Mouse (Mus musculus): ENCODE results near the gene Plek2. TPM values are rescaled to one million over a fixed set of nuclear protein-coding genes. Genes with fewer than 3 reads are reported as not detected.

The Plek2 gene
- polyA plus RNA-seq, 1 experiment, result 4.1 TPM

DNA sequence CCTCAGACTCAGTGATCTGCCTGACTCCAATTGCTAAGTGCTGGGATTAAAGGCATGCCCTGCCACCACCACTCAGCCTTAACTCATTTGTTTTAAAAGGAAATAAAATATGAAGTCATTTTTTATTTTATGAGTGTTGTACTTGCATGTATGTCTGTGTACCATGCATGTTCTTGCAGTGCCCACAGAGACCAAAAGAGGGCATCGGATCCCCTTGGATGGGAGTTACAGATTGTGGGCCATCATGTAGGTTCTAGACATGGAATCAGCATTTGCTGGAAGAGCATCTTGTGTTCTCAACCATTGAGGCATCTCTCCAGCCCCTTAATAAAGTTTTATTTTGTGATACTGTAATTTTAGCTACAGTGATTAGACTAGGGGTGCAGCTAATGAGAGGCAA lies 41.3 kb downstream of the Plek2 start:
- no peaks in the 10 kb centered on the region; the same call in 1 of the 2 replicates for H3K4me1 ChIP-seq (ENCODE audit: control insufficient read depth, insufficient read depth, low read length)
- no peak overlapping the region for H3K4me3 ChIP-seq (replicated peaks; ENCODE audit: control insufficient read depth, low read depth, low read length)
- TF ChIP-seq POLR2A (IDR thresholded peaks at IDR 0.05; ENCODE audit: borderline replicate concordance, control insufficient read depth, low read depth, low read length) (no peak), CTCF (IDR thresholded peaks at IDR 0.05; ENCODE audit: control insufficient read depth, insufficient read depth, low read length) (0 out of 2 replicates have a peak, but pooled peaks have one; percentile 23)
- WGBS, result 91% methylated on average over 1 of the region's 1 CpGs
- no peak overlapping the region for H3K27ac ChIP-seq (ENCODE audit: control insufficient read depth, insufficient read depth, low read depth, low read length, poor library complexity)

- Histone ChIP-seq H3K4me3 (replicated peaks; ENCODE audit: control insufficient read depth, low read depth, low read length) (peak overlapping the region; percentile 91), H3K4me1 (ENCODE audit: control insufficient read depth, insufficient read depth, low read length) (no peaks in the 10 kb centered on the region; the same call in 1 of the 2 replicates), H3K27ac (ENCODE audit: control insufficient read depth, insufficient read depth, low read depth, low read length, poor library complexity) (peak overlapping the region; percentile 82)
- under 1% methylated on average over 22 of the region's 22 CpGs for WGBS
- TF ChIP-seq CTCF (IDR thresholded peaks at IDR 0.05; ENCODE audit: control insufficient read depth, insufficient read depth, low read length) (no peak), POLR2A (IDR thresholded peaks at IDR 0.05; ENCODE audit: borderline replicate concordance, control insufficient read depth, low read depth, low read length) (no peak)
Measured at GRCm38 (mm10) chr12:78862254-78862730, 44.5 kb downstream of the Plek2 start.

- Histone ChIP-seq H3K27ac (ENCODE audit: control insufficient read depth, insufficient read depth, low read depth, low read length, poor library complexity) (peak within 1 kb of the TSS; percentile 82), H3K4me1 (ENCODE audit: control insufficient read depth, insufficient read depth, low read length) (no peaks in the 10 kb centered on the region; the same call in 1 of the 2 replicates), H3K4me3 (replicated peaks; ENCODE audit: control insufficient read depth, low read depth, low read length) (peak within 1 kb of the TSS; percentile 91)
- TF ChIP-seq POLR2A (IDR thresholded peaks at IDR 0.05; ENCODE audit: borderline replicate concordance, control insufficient read depth, low read depth, low read length), result peak; percentile 87; the same call in 1 of the 2 replicates
- TF ChIP-seq CTCF (IDR thresholded peaks at IDR 0.05; ENCODE audit: control insufficient read depth, insufficient read depth, low read length), result peak; percentile 86
- WGBS, result 0% methylated on average over 55 of the region's 55 CpGs
Measured at GRCm38 (mm10) chr12:78861496-78862253, 45.1 kb downstream of the Plek2 start, which contains the start of the genes Atp6v1d and Eif2s1. Atp6v1d (minus strand) TSS chr12:78861638. Eif2s1 (plus strand) TSS chr12:78861819.

- H3K27ac ChIP-seq (ENCODE audit: control insufficient read depth, insufficient read depth, low read depth, low read length, poor library complexity), result peak overlapping the region; percentile 82
- no peaks in the 10 kb centered on the region; the same call in 1 of the 2 replicates for H3K4me1 ChIP-seq (ENCODE audit: control insufficient read depth, insufficient read depth, low read length)
- TF ChIP-seq POLR2A (IDR thresholded peaks at IDR 0.05; ENCODE audit: borderline replicate concordance, control insufficient read depth, low read depth, low read length) (no peak), CTCF (IDR thresholded peaks at IDR 0.05; ENCODE audit: control insufficient read depth, insufficient read depth, low read length) (peak; percentile 13; the same call in 1 of the 2 replicates)
- under 1% methylated on average over 30 of the region's 30 CpGs for WGBS
- H3K4me3 ChIP-seq (replicated peaks; ENCODE audit: control insufficient read depth, low read depth, low read length), result peak overlapping the region; percentile 91
Measured at GRCm38 (mm10) chr12:78860921-78861495, 45.8 kb downstream of the Plek2 start.

- H3K4me1 ChIP-seq (ENCODE audit: control insufficient read depth, insufficient read depth, low read length), result no peaks in the 10 kb centered on the region
- H3K4me3 ChIP-seq (replicated peaks; ENCODE audit: control insufficient read depth, low read depth, low read length), result no peak overlapping the region
- 92% methylated on average over 4 of the region's 4 CpGs for WGBS
- no peak overlapping the region for H3K27ac ChIP-seq (ENCODE audit: control insufficient read depth, insufficient read depth, low read depth, low read length, poor library complexity)
- no peak for TF ChIP-seq POLR2A (IDR thresholded peaks at IDR 0.05; ENCODE audit: borderline replicate concordance, control insufficient read depth, low read depth, low read length)
- TF ChIP-seq CTCF (IDR thresholded peaks at IDR 0.05; ENCODE audit: control insufficient read depth, insufficient read depth, low read length), result no peak
Measured at GRCm38 (mm10) chr12:78848246-78848645, 58.5 kb downstream of the Plek2 start.

GRCm38 (mm10) chr12:78842429-78842828 lies 64.3 kb downstream of the Plek2 start:
- no peak overlapping the region for H3K4me3 ChIP-seq (replicated peaks; ENCODE audit: control insufficient read depth, low read depth, low read length)
- 94% methylated on average over 1 of the region's 1 CpGs for WGBS
- no peak overlapping the region for H3K27ac ChIP-seq (ENCODE audit: control insufficient read depth, insufficient read depth, low read depth, low read length, poor library complexity)
- no peak for TF ChIP-seq POLR2A (IDR thresholded peaks at IDR 0.05; ENCODE audit: borderline replicate concordance, control insufficient read depth, low read depth, low read length)
- TF ChIP-seq CTCF (IDR thresholded peaks at IDR 0.05; ENCODE audit: control insufficient read depth, insufficient read depth, low read length), result no peak
- no peaks in the 10 kb centered on the region for H3K4me1 ChIP-seq (ENCODE audit: control insufficient read depth, insufficient read depth, low read length)

- no peak for TF ChIP-seq CTCF (IDR thresholded peaks at IDR 0.05; ENCODE audit: control insufficient read depth, insufficient read depth, low read length)
- TF ChIP-seq POLR2A (IDR thresholded peaks at IDR 0.05; ENCODE audit: borderline replicate concordance, control insufficient read depth, low read depth, low read length), result no peak
- WGBS, result 61% methylated on average over 4 of the region's 4 CpGs
- Histone ChIP-seq H3K27ac (ENCODE audit: control insufficient read depth, insufficient read depth, low read depth, low read length, poor library complexity) (no peak overlapping the region), H3K4me1 (ENCODE audit: control insufficient read depth, insufficient read depth, low read length) (no peaks in the 10 kb centered on the region), H3K4me3 (replicated peaks; ENCODE audit: control insufficient read depth, low read depth, low read length) (no peak overlapping the region)
Measured at GRCm38 (mm10) chr12:78839906-78840305, 66.9 kb downstream of the Plek2 start.

Other genes starting within 250 kb of the Plek2 start
- 3.4 TPM in 1 of 2 replicates, not detected in the other for gene Fam71d, start 215.4 kb downstream of the Plek2 start, polyA plus RNA-seq (2011; ENCODE audit: insufficient read depth, insufficient read length, low replicate concordance, missing spikeins)
- 4.3 and 9.1 TPM in 2 replicates for gene Mpp5, start 158.1 kb downstream of the Plek2 start, polyA plus RNA-seq (2011; ENCODE audit: insufficient read depth, insufficient read length, low replicate concordance, missing spikeins)
- gene Atp6v1d, start 45.3 kb downstream of the Plek2 start, polyA plus RNA-seq (2011; ENCODE audit: insufficient read depth, insufficient read length, low replicate concordance, missing spikeins), result 50.6 and 79.5 TPM in 2 replicates
- 18.7 and 43.2 TPM in 2 replicates for gene Eif2s1, start 45.1 kb downstream of the Plek2 start, polyA plus RNA-seq (2011; ENCODE audit: insufficient read depth, insufficient read length, low replicate concordance, missing spikeins)
- gene Tmem229b, start 100.7 kb upstream of the Plek2 start, polyA plus RNA-seq (2011; ENCODE audit: insufficient read depth, insufficient read length, low replicate concordance, missing spikeins), result 6.2 and 18.7 TPM in 2 replicates
- gene Plekhh1, start 122.2 kb upstream of the Plek2 start, polyA plus RNA-seq (2011; ENCODE audit: insufficient read depth, insufficient read length, low replicate concordance, missing spikeins), result 0.36 and 1.1 TPM in 2 replicates
- 0.57 and 3.6 TPM in 2 replicates for gene Pigh, start 182.7 kb upstream of the Plek2 start, polyA plus RNA-seq (2011; ENCODE audit: insufficient read depth, insufficient read length, low replicate concordance, missing spikeins)
- 3.0 and 14.9 TPM in 2 replicates for gene Arg2, start 223.8 kb upstream of the Plek2 start, polyA plus RNA-seq (2011; ENCODE audit: insufficient read depth, insufficient read length, low replicate concordance, missing spikeins)

All from bone marrow, adult 2 months (tissue).